Mouse (Mus musculus): Measurements from ENCODE around the gene Pkmyt1. TPM values are rescaled to one million over a fixed set of nuclear protein-coding genes. Genes with fewer than 3 reads are reported as not detected.
A peak's percentile ranks its signal among the peaks of the same experiment; 100 is the strongest.
"Not testable (repeated sequence)": the region's sequence is repeated elsewhere in the genome, so short reads cannot be mapped to it uniquely, and the experiment has no call there.

The Pkmyt1 gene
- total RNA-seq, 2 experiments from 2014 or later, result 0.52 to 0.64 TPM

- no peak for DNase-seq
- intact Hi-C loops (cut with DNase I), result no loop called here
These were observed 19.4 kb downstream of the Pkmyt1 start, which contains the start of gene Kremen2 for GRCm38 (mm10) chr17:23745301-23746251. TSS of gene Kremen2 (minus strand) at chr17:23745833.

DNA sequence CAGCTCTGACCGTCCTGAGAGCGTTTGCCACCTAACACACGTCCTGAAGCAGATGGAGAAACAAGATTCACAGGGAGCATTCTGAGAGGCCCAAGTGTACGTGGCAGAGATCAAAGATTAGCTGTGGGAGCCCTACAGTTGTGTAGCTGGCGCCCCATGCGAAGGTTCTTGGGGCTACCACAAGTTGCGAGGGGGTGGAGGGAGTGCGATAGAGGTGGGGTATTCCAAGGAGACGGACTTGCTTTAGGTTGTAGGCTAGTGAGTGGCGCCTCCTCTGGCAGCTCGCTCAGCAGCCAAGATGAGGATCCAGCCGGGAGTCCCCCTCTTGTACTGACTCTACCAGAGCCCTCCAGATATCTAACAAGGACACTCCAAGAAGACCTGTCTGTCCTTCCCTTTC, 20.2 kb downstream of the Pkmyt1 start:
- no peak for DNase-seq
- intact Hi-C loops (cut with DNase I), result no loop called here

GRCm38 (mm10) chr17:23746767-23747166, 20.6 kb downstream of the Pkmyt1 start:
- no peak for DNase-seq
- intact Hi-C loops (cut with DNase I), result no loop called here

DNA sequence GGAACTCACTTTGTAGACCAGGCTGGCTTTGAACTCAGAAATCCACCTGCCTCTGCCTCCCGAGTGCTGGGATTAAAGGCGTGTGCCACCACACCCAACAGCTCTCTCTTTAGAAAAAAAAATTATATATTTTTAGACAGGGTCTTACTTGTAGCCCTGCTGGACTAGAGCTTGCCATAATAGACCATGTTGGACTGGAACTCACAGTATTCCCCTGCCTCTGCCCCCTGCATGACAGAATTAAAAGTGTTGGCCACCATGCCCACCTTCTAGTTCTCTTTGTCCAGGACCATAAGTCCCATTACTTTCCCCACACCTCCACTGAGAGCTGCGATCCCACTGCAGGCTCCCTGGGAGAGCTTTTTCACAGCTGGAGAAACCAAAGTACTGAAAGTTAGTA, 21.3 kb downstream of the Pkmyt1 start:
- DNase-seq, result no peak
- intact Hi-C loops (cut with DNase I), result no loop called here

GRCm38 (mm10) chr17:23748026-23748425, 21.9 kb downstream of the Pkmyt1 start:
- intact Hi-C loops (cut with DNase I), result no loop called here
- DNase-seq, result no peak

GRCm38 (mm10) chr17:23748631-23749391, 22.7 kb downstream of the Pkmyt1 start:
- intact Hi-C loops (cut with DNase I), result no loop called here
- DNase-seq, result peak; percentile 36 to 69

DNA sequence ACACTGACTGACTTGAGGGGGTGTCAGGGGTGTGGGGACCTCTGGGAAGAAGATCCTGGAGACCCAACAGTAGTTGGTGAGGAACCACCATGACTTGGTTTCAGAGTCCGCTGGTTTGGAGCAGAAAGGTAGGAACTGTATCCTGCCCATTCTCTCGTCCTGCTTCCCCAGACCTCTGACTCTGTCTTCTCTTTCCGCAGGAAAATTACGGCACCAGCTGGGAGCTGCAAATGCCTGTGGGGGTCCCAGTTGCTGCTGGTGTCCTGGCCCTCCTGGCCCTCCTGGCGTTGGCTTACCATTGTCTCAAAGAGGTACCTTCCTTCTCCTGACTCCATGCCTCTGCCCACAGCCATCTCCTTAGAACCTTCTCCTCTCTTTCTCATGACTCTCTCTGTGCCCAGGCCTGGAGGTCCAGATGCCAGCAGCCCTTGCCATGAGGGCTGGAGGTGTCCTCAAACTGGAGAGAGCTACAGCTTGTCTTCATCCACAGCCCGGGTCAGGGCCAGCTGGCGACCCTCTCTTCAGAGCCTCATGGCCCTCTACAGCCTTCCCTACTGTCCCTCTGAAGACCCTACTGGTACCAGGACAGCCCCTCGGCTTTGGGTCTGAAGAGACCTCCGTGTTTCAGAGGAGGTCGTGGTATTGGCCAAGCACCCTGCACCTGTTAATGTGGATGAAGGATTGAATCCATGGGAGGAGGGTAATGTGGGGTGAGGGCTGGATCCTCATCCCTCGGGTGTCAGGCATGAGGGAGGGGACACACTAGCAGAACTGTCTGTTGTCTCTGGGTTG, 23.5 kb downstream of the Pkmyt1 start:
- intact Hi-C loops (cut with DNase I), result no loop called here
- DNase-seq, result no peak

DNA sequence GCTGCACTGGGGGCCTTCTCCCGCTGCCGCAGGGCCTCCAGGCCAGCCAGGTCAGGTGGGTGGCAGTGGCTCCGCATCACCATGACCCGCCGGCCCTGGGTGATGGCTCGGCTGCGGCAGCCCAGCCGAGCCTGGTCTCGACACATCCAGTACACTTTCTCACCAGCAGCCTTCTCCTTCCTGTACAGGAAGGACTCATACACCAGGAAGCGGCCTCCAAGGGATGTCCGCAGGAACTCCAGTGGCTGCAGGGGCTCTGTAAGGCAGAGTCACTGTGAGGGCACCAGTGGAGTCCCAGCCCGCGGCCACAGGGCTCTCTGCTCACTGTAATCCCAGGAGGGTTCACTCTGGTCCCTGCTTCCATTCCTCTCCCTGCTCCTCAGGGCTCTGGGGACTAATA, 29.6 kb downstream of the Pkmyt1 start:
- intact Hi-C loops (cut with DNase I), result no loop called here
- no peak for DNase-seq

DNA sequence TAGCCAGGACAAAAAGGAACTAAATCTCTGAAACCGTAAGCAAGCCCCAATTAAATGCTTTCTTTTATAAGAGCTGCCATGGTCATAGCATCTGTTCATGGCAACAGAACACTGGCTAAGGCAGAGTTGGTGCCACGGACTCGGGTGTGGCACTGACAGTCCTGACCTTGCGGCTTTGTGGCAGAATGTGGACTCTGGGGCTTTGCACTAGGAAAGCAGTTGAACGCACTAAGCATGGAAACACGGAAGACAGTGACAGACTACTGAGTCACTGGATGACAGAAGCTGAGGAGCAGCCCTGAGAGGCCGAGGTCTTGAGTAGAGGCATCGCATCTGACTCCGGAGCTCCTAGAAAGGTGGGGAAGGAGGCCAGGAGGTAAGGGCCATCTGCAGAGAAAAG, 31.4 kb downstream of the Pkmyt1 start:
- no peak for DNase-seq
- intact Hi-C loops (cut with DNase I), result no loop called here

DNA sequence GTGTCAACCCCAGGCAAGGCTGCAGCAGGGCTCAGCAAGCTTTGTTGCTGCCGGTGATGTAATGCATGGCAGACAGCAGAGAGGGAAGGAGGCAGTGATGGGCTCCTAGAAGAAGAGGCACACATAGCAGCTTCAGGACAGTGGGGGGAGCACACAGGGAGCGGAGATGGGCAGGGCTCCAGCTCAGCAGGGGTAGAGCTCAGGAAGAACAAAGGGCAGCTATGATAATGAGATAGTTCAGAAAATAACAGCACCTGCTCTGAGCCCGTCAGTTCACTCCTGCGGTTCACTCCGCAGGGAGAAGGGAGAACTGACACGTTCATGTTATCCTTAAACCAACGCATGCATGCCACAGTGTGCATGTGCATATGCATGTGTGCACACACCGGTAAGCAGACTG, 32.7 kb downstream of the Pkmyt1 start:
- intact Hi-C loops (cut with DNase I), result no loop called here
- no peak for DNase-seq

GRCm38 (mm10) chr17:23760231-23760630, 34.1 kb downstream of the Pkmyt1 start:
- DNase-seq, result no peak
- intact Hi-C loops (cut with DNase I), result no loop called here

DNA sequence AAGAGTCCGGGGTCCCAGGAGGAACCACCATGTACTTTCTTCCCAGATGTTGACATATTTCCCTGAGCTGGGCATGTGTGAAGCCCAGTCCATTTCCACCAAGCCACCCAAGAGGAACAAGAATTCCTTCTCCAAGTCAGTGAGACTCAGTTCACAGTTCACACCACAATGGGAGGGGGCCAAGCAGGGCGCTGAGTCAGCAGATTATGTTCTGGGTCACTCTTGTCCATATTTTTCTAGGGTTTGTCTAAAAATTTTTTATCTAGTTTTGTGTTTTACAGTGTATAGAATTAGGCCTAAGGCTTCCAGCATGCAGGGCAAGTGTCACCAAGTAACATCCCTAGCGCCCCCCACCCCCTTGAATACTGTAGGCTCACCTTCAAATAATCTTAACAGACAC, 35.0 kb downstream of the Pkmyt1 start:
- intact Hi-C loops (cut with DNase I), result no loop called here
- no peak for DNase-seq

DNA sequence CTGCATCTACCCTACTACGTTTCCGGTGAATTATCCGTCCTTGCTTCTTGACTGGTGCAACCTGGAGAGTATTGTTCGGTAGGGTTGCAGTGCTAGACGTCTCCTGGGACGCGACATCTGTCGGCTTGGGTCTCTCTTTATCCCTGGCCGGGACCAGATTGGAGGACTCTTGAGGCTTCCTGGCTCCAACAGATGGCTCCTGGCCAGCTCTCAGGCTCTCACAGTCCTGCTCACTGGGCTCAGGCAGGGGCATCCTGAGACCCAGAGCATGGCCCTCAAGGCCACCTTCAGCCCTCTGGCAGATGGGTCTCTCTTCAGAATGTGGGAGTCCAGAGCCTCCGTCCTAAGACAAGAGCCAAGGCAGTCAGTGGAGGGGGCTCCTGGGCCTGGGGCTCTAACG, 36.8 kb downstream of the Pkmyt1 start:
- intact Hi-C loops (cut with DNase I), result no loop called here

DNA sequence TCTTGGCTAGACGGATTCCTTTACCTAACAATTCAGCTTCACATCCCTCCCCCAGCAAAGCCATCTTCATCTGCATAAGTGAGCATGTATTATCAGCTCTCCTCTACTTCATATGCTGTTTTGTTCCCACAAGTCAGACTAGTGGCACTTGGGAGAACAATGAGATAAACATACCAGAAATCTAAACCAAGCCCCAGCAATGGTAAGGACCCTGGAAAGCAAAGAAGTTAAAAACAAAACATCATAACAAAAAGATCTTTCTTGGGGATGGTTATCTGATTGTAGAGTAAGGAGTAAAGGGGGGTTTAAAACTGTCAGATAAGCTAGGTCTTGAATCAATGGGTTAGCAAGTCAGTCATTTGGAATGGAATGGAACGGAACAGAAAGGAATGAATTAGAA, 44.4 kb downstream of the Pkmyt1 start:
- intact Hi-C loops (cut with DNase I), result loop anchor here (5.0 kb wide), 1 partner anchor 192 kb away; no protein-coding TSS in a partner anchor
- DNase-seq, result no peak

More for the DNA sequence above, 36.8 kb downstream of the Pkmyt1 start:
- DNase-seq, result no peak

GRCm38 (mm10) chr17:23770896-23771283, 44.8 kb downstream of the Pkmyt1 start:
- intact Hi-C loops (cut with DNase I), result loop anchor here (5.0 kb wide), 1 partner anchor 191 kb away; no protein-coding TSS in a partner anchor
- no peak for DNase-seq

GRCm38 (mm10) chr17:23771284-23772218, 45.4 kb downstream of the Pkmyt1 start, which contains the start of gene Flywch1:
TSS of gene Flywch1 (minus strand) at chr17:23771602.
- DNase-seq, result peak; percentile 96
- intact Hi-C loops (cut with DNase I), result loop anchor here (5.0 kb wide), 1 partner anchor 191 kb away; no protein-coding TSS in a partner anchor

- intact Hi-C loops (cut with DNase I), result loop anchor here (5.0 kb wide), 1 partner anchor 190 kb away; no protein-coding TSS in a partner anchor
- not testable (repeated sequence) for DNase-seq
These were observed 46.1 kb downstream of the Pkmyt1 start for GRCm38 (mm10) chr17:23772219-23772556.

GRCm38 (mm10) chr17:23773676-23774075, 47.5 kb downstream of the Pkmyt1 start:
- DNase-seq, result no peak
- intact Hi-C loops (cut with DNase I), result loop anchor here (2.0 to 5.0 kb wide), 2 partner anchors 69 to 189 kb away; partner anchors contain the start of gene Prss32

DNA sequence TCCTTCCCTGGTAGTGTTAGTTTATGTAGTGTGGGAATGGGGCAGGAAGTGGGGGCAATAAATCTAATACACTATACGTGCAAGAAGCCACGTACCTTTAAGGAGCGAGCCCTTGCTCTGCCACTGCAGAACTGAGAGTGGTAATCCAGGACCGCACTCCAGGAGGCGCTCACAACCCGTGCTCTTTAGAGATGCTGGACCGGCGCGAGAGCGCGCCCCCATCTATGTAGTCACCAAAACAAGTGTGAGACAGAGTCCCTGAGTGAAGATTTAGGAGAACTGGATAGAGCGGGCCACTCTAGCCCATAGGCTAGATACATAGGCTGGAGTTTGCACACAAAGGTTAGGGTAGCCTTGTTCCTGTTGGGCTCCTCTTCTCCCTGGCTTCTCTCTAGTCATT, 48.0 kb downstream of the Pkmyt1 start:
- DNase-seq, result peak; percentile 71 to 79
- intact Hi-C loops (cut with DNase I), result loop anchor here (2.0 to 5.0 kb wide), 2 partner anchors 69 to 188 kb away; partner anchors contain the start of gene Prss32

Measured in gastrocnemius, postnatal 36 days (tissue).